ENCODE assay signal across 16 mouse cellular contexts in genomic region chr3:108096726-108097125, GRCm38 (mm10). TPM values are rescaled to one million over a fixed set of nuclear protein-coding genes. Genes with fewer than 3 reads are reported as not detected.
DNase-seq lines count a peak whose midpoint lies in the region; ATAC-seq and TF ChIP-seq lines count a peak whose summit lies in the region.
"Had no signal": no experiment of that assay in that cellular context is flagged by ENCODE, and none has a peak within 500 bp of the region (broad histone marks: within the 10 kb centered on the region; RNA-seq: fewer than 3 reads in every experiment).

No protein-coding gene starts in this region.

- DNase-seq in kidney, adult 8-10 months: no peak
- DNase-seq in c-Kit-positive CD71-positive TER-119-negative erythroid progenitor cells, embryonic 14.5 days (ENCODE audit: low read depth): peak; percentile 87
- DNase-seq in liver: peak; percentile 76
- no peak for DNase-seq in thymus, postnatal 25 days
- DNase-seq in kidney, adult 2 months: no peak
- DNase-seq: cerebellum, postnatal 36 days; left cerebral cortex, postnatal 4 days; lung, postnatal 14 days had no signal

- no peak overlapping the region for H3K4me2 ChIP-seq in kidney, embryonic 15.5 days
- H3K4me2 ChIP-seq: embryonic facial prominence, embryonic 15.5 days; hindbrain, embryonic 14.5 days; neural tube, embryonic 13.5 days had no signal

- H3K4me1 ChIP-seq in kidney, embryonic 15.5 days: no peaks in the 10 kb centered on the region
- H3K4me1 ChIP-seq in kidney, adult 2 months (ENCODE audit: control insufficient read depth, insufficient read depth, low read length): no peaks in the 10 kb centered on the region
- H3K4me1 ChIP-seq: embryonic facial prominence, embryonic 15.5 days had no signal

- no peak overlapping the region for H3K9ac ChIP-seq in kidney, embryonic 15.5 days
- H3K9ac ChIP-seq: embryonic facial prominence, embryonic 15.5 days; hindbrain, embryonic 14.5 days; neural tube, embryonic 13.5 days had no signal

- H3K4me3 ChIP-seq in kidney, embryonic 15.5 days (replicated peaks): no peak overlapping the region
- no peak overlapping the region for H3K4me3 ChIP-seq in kidney, adult 2 months (ENCODE audit: insufficient read depth, low read depth, low read length)
- H3K4me3 ChIP-seq: embryonic facial prominence, embryonic 15.5 days; neural tube, embryonic 13.5 days had no signal

- no peaks in the 10 kb centered on the region for H3K36me3 ChIP-seq in kidney, embryonic 15.5 days
- H3K36me3 ChIP-seq in kidney, adult 2 months (ENCODE audit: control insufficient read depth, insufficient read depth, low read length): no peaks in the 10 kb centered on the region
- H3K36me3 ChIP-seq: embryonic facial prominence, embryonic 15.5 days; neural tube, embryonic 13.5 days had no signal

- no peak for TF ChIP-seq POLR2A in kidney, adult 2 months (IDR thresholded peaks at IDR 0.05; ENCODE audit: low read depth, low read length)

- no peak for TF ChIP-seq CTCF in kidney, adult 2 months (conservative IDR thresholded peaks at IDR 0.05; ENCODE audit: insufficient read depth, insufficient read length, low read depth, low read length)

- H3K27me3 ChIP-seq in kidney, embryonic 15.5 days: no peaks in the 10 kb centered on the region
- no peaks in the 10 kb centered on the region for H3K27me3 ChIP-seq in kidney, adult 2 months (replicated peaks; ENCODE audit: control insufficient read depth, insufficient read depth, low read length)
- H3K27me3 ChIP-seq: embryonic facial prominence, embryonic 15.5 days; neural tube, embryonic 13.5 days had no signal

- WGBS in kidney, embryonic 15.5 days: 81% methylated on average over 10 of the region's 10 CpGs
- WGBS in kidney, adult 2 months: 84% methylated on average over 10 of the region's 10 CpGs

- H3K9me3 ChIP-seq in kidney, embryonic 15.5 days (replicated peaks): no peaks in the 10 kb centered on the region
- H3K9me3 ChIP-seq: embryonic facial prominence, embryonic 15.5 days; neural tube, embryonic 13.5 days had no signal

- H3K27ac ChIP-seq in kidney, embryonic 15.5 days: no peak overlapping the region
- no peak overlapping the region for H3K27ac ChIP-seq in kidney, adult 2 months (ENCODE audit: insufficient read depth, low read depth, low read length)
- H3K27ac ChIP-seq: embryonic facial prominence, embryonic 15.5 days; hindbrain, embryonic 14.5 days; neural tube, embryonic 13.5 days had no signal

- peak; percentile 69; the same call in 1 of the 2 replicates for ATAC-seq in kidney, embryonic 15.5 days (replicated peaks; ENCODE audit: low FRiP score)
- ATAC-seq in megakaryocyte-erythroid progenitor cell, adult 5-6 weeks (replicated peaks; ENCODE audit: low FRiP score, low TSS enrichment, poor library complexity, severe bottlenecking): peak; percentile 90
- ATAC-seq: midbrain, embryonic 16.5 days had no signal

RNA-seq across cellular contexts. Expression of gene Gnat2, which starts 4.1 kb away (rescaled TPM):
- 0.68 and 1.9 TPM in 2 replicates for polyA plus RNA-seq in kidney, embryonic 15.5 days (2015; fragmentation: Nextera tagmentation; extraction: Ambion mirVana)
- total RNA-seq in megakaryocyte-erythroid progenitor cell, adult 5-6 weeks (2014; fragmentation: Nextera tagmentation): 0.64 TPM in 1 of 2 replicates, not detected in the other
- total RNA-seq in megakaryocyte-erythroid progenitor cell, adult 5-6 weeks (2017): 1.7 TPM in 1 of 2 replicates, not detected in the other
- polyA plus RNA-seq in kidney, adult 2 months (2012; rRNA removed): 0.61 TPM in 2 replicates
- total RNA-seq: layer of hippocampus, postnatal 14 days had no signal

RNA-seq across cellular contexts. Expression of gene Ampd2, which starts 10.3 kb away (rescaled TPM):
- polyA plus RNA-seq in kidney, embryonic 15.5 days (2015; fragmentation: Nextera tagmentation; extraction: Ambion mirVana): 59.3 and 66.2 TPM in 2 replicates
- 56.9 and 63.8 TPM in 2 replicates for total RNA-seq in megakaryocyte-erythroid progenitor cell, adult 5-6 weeks (2014; fragmentation: Nextera tagmentation)
- 23.8 and 41.6 TPM in 2 replicates for total RNA-seq in megakaryocyte-erythroid progenitor cell, adult 5-6 weeks (2017)
- 59.0 and 86.6 TPM in 2 replicates for polyA plus RNA-seq in kidney, adult 2 months (2012; rRNA removed)

RNA-seq across cellular contexts. Expression of gene Gnai3, which starts 49.2 kb away (rescaled TPM):
- polyA plus RNA-seq in kidney, embryonic 15.5 days (2015; fragmentation: Nextera tagmentation; extraction: Ambion mirVana): 176 TPM in 2 replicates
- total RNA-seq in megakaryocyte-erythroid progenitor cell, adult 5-6 weeks (2014; fragmentation: Nextera tagmentation): 59.5 and 66.7 TPM in 2 replicates
- total RNA-seq in megakaryocyte-erythroid progenitor cell, adult 5-6 weeks (2017): 114 and 126 TPM in 2 replicates
- polyA plus RNA-seq in kidney, adult 2 months (2012; rRNA removed): 21.3 and 31.0 TPM in 2 replicates

RNA-seq across cellular contexts. Expression of gene Gstm4, which starts 52.0 kb away (rescaled TPM):
- 15.9 and 18.8 TPM in 2 replicates for polyA plus RNA-seq in kidney, embryonic 15.5 days (2015; fragmentation: Nextera tagmentation; extraction: Ambion mirVana)
- total RNA-seq in megakaryocyte-erythroid progenitor cell, adult 5-6 weeks (2014; fragmentation: Nextera tagmentation): 2.8 and 3.6 TPM in 2 replicates
- 1.7 and 2.9 TPM in 2 replicates for total RNA-seq in megakaryocyte-erythroid progenitor cell, adult 5-6 weeks (2017)
- polyA plus RNA-seq in kidney, adult 2 months (2012; rRNA removed): 23.4 and 23.9 TPM in 2 replicates

RNA-seq across cellular contexts. Expression of gene Gpr61, which starts 58.0 kb away (rescaled TPM):
- polyA plus RNA-seq in kidney, embryonic 15.5 days (2015; fragmentation: Nextera tagmentation; extraction: Ambion mirVana): 0.05 and 0.08 TPM in 2 replicates
- total RNA-seq in megakaryocyte-erythroid progenitor cell, adult 5-6 weeks (2014; fragmentation: Nextera tagmentation): not detected in 2 replicates
- not detected in 2 replicates for total RNA-seq in megakaryocyte-erythroid progenitor cell, adult 5-6 weeks (2017)
- polyA plus RNA-seq in kidney, adult 2 months (2012; rRNA removed): not detected in 2 replicates
- total RNA-seq: heart, adult 8-10 months had no signal

Comparison
In these comparisons a context has a peak if more than half of its experiments do, and no peak if none do; other contexts are left out.
1. DNase-seq: peak in c-Kit-positive CD71-positive TER-119-negative erythroid progenitor cells, embryonic 14.5 days (single experiment) and liver (single experiment); none in kidney, adult 8-10 months (0 of 2), thymus, postnatal 25 days (single experiment) and kidney, adult 2 months (single experiment).